Mouse (Mus musculus) small intestine, adult 2 months (tissue): ENCODE data around the gene Pqbp1. TPM values are rescaled to one million over a fixed set of nuclear protein-coding genes. Genes with fewer than 3 reads are reported as not detected.

Experiments used
- H3K27ac ChIP-seq: fragments of 200-500 bp; 2 replicates; pipeline ENCODE4 v1.5.1; 2012; ENCODE audit warnings: low read depth, low read length, control low read depth, inconsistent platforms; ENCODE audit not compliant: insufficient read depth
- H3K27me3 ChIP-seq: fragments of 200-500 bp; 2 replicates; pipeline ENCODE4 v1.6.1; 2012; ENCODE audit warnings: mild to moderate bottlenecking, moderate library complexity, low read length, inconsistent platforms; ENCODE audit not compliant: control insufficient read depth, insufficient read depth
- H3K36me3 ChIP-seq: fragments of 200-500 bp; 2 replicates; pipeline ENCODE4 v1.6.1; 2012; ENCODE audit warnings: mild to moderate bottlenecking, low read length, control low read depth, inconsistent platforms; ENCODE audit not compliant: control insufficient read depth, insufficient read depth
- H3K4me1 ChIP-seq: fragments of 200-500 bp; 2 replicates; pipeline ENCODE4 v1.6.1; 2012; ENCODE audit warnings: low read length, inconsistent platforms, mixed read lengths; ENCODE audit not compliant: control insufficient read depth, insufficient read depth, insufficient read length
- H3K4me3 ChIP-seq: fragments of 200-500 bp; 2 replicates; pipeline ENCODE4 v1.5.1; 2012; ENCODE audit warnings: low read depth, mild to moderate bottlenecking, control low read depth, inconsistent platforms, low read length, moderate library complexity
- CTCF ChIP-seq: fragments of 200-500 bp; IDR thresholded peaks from 2 replicates; pipeline ENCODE4 v1.5.1; 2012; ENCODE audit warnings: low read depth, mild to moderate bottlenecking, control low read depth, inconsistent platforms, low read length, moderate library complexity, mixed read lengths; ENCODE audit not compliant: insufficient replicate concordance, insufficient read length; ENCODE audit errors: extremely low read depth
- POLR2A ChIP-seq: fragments of 200-500 bp; IDR thresholded peaks from 2 replicates; pipeline ENCODE4 v1.6.1; 2012; ENCODE audit warnings: low read depth, mild to moderate bottlenecking, control low read depth, inconsistent platforms, low read length, moderate library complexity
- WGBS: fragments of 180-500 bp; shearing (Covaris S2); methylation state at CpG from one replicate; pipeline ENCODE4 v1.1.7; 2018; 5-methylcytosine and 5-hydroxymethylcytosine counted together
- polyA plus RNA-seq: library from polyadenylated mRNA; depleted of rRNA; stranded (reverse); fragments of >200 nt; gene quantifications from 2 replicates; pipeline ENCODE4 v1.2.3, GENCODE M21; 2012

Pqbp1 gene
- polyA plus RNA-seq, 1 experiment: 31.7 TPM

- peak overlapping the region; percentile 26; the same call in 1 of the 2 replicates for H3K27ac ChIP-seq
- 13% methylated on average over 21 of the region's 21 CpGs for WGBS
- peak overlapping the region; percentile 80 for H3K4me3 ChIP-seq
These were observed 20.6 kb downstream of the Pqbp1 start for GRCm38 (mm10) chrX:7878495-7878894.

DNA sequence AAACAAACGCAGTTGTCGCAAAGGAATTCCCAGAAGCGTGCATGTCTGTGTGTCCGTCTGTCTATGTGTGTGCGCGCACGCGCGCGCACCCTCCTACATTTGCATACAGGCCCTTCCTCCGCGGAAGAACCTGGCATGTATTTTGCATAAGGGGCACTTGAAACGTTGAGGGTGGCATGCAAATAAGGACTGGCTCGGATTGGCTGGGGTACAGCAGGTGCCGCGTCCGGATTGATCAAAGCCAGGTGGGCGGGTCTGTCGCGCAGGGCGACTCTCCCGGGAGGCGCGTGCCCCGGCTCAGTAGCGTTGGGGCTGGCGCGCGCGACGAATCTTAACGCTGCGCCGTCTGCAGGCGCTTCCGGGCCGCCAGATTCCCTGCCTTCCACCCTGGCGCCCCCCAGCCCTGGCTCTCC lies 21.1 kb downstream of the Pqbp1 start, which contains the start of gene Pim2:
Gene Pim2, plus strand, starts transcription at position 256 of the 413 bp plus-strand sequence.
- H3K27ac ChIP-seq: peak within 1 kb of the TSS; percentile 26
- H3K27me3 ChIP-seq: no peaks in the 10 kb centered on the region
- peak within 1 kb of the TSS; percentile 80 for H3K4me3 ChIP-seq
- H3K4me1 ChIP-seq: peaks cover 3% of the 10 kb centered on the region; the same call in 1 of the 2 replicates
- H3K36me3 ChIP-seq: peaks cover 12% of the 10 kb centered on the region; the same call in 1 of the 2 replicates
- WGBS: 12% methylated on average over 20 of the region's 38 CpGs
- TF ChIP-seq CTCF (no peak), POLR2A (peak; percentile 76; the same call in 1 of the 2 replicates)

More at GRCm38 (mm10) chrX:7878495-7878894, 20.6 kb downstream of the Pqbp1 start:
- no peaks in the 10 kb centered on the region for H3K27me3 ChIP-seq
- TF ChIP-seq CTCF (no peak), POLR2A (no peak)
- H3K4me1 ChIP-seq: peaks cover 3% of the 10 kb centered on the region; the same call in 1 of the 2 replicates
- peaks cover 7% of the 10 kb centered on the region; the same call in 1 of the 2 replicates for H3K36me3 ChIP-seq

GRCm38 (mm10) chrX:7869826-7870225 lies 29.2 kb downstream of the Pqbp1 start:
- Histone ChIP-seq H3K27ac (no peak overlapping the region), H3K27me3 (no peaks in the 10 kb centered on the region), H3K36me3 (peaks cover 38% of the 10 kb centered on the region), H3K4me1 (no peaks in the 10 kb centered on the region), H3K4me3 (no peak overlapping the region)
- TF ChIP-seq CTCF (no peak), POLR2A (no peak)
- WGBS: 47% methylated on average over 3 of the region's 3 CpGs

DNA sequence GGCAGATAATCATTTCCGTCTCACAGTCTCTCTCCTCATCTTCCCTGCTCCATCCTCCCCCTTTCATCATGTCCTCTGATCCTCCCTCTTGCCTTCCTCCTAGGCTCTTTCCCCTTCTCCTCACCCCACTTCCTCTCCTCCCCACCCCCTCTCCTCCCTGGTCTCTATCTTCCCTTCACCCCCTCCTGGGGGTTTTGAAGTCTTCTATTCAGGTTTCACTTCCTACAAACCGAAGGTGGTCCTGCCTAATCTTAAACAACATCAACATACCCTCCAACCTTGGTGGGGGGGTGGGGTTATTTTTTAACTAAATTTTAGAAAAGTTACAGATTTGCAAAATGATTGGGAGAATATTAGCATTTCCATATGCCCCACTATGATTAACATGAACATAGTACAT lies 30.6 kb downstream of the Pqbp1 start:
- 52% methylated on average over 2 of the region's 2 CpGs for WGBS
- H3K27me3 ChIP-seq: no peaks in the 10 kb centered on the region
- H3K27ac ChIP-seq: no peak overlapping the region
- no peaks in the 10 kb centered on the region for H3K4me1 ChIP-seq
- TF ChIP-seq POLR2A (no peak), CTCF (no peak)
- no peak overlapping the region for H3K4me3 ChIP-seq
- H3K36me3 ChIP-seq: peaks cover 33% of the 10 kb centered on the region

GRCm38 (mm10) chrX:7867141-7867540 lies 31.9 kb downstream of the Pqbp1 start:
- Histone ChIP-seq H3K4me1 (no peaks in the 10 kb centered on the region), H3K36me3 (peaks cover 21% of the 10 kb centered on the region), H3K27me3 (no peaks in the 10 kb centered on the region), H3K27ac (no peak overlapping the region), H3K4me3 (no peak overlapping the region)
- no peak for TF ChIP-seq CTCF
- TF ChIP-seq POLR2A: no peak
- 95% methylated on average over 1 of the region's 1 CpGs for WGBS

GRCm38 (mm10) chrX:7865786-7866185 lies 33.3 kb downstream of the Pqbp1 start:
- H3K27ac ChIP-seq: no peak overlapping the region
- 48% methylated on average over 2 of the region's 2 CpGs for WGBS

GRCm38 (mm10) chrX:7865343-7865742 lies 33.7 kb downstream of the Pqbp1 start:
- TF ChIP-seq CTCF (no peak), POLR2A (no peak)
- Histone ChIP-seq H3K4me1 (0 out of 2 replicates have a peak, but pooled peaks cover 2% of the 10 kb centered on the region), H3K36me3 (peaks cover 17% of the 10 kb centered on the region), H3K27me3 (no peaks in the 10 kb centered on the region), H3K27ac (peak overlapping the region; percentile 51; the same call in 1 of the 2 replicates), H3K4me3 (no peak overlapping the region)
- 59% methylated on average over 2 of the region's 2 CpGs for WGBS

More at GRCm38 (mm10) chrX:7865786-7866185, 33.3 kb downstream of the Pqbp1 start:
- no peak for TF ChIP-seq CTCF
- TF ChIP-seq POLR2A: no peak
- Histone ChIP-seq H3K4me1 (0 out of 2 replicates have a peak, but pooled peaks cover 2% of the 10 kb centered on the region), H3K4me3 (no peak overlapping the region), H3K27me3 (no peaks in the 10 kb centered on the region), H3K36me3 (peaks cover 17% of the 10 kb centered on the region)
